Mouse (Mus musculus) lung, embryonic 15.5 days (tissue): Measurements from ENCODE around the gene Kcnj10. TPM values are rescaled to one million over a fixed set of nuclear protein-coding genes. Genes with fewer than 3 reads are reported as not detected.

Experiments used
- ATAC-seq: fragments of 200-750 bp; cut with Nextera tagmentation; 2 replicates; pipeline ENCODE4 v1.8.0; 2017; ENCODE audit warnings: moderate number of reproducible peaks, borderline replicate concordance; ENCODE audit not compliant: low FRiP score, low TSS enrichment; ENCODE audit errors: extremely low read depth
- H3K27ac ChIP-seq: fragments of 300-500 bp; sonication (generic); 2 replicates; pipeline ENCODE4 v1.5.1; 2015; ENCODE audit warnings: moderate library complexity, mild to moderate bottlenecking, inconsistent platforms
- H3K27me3 ChIP-seq: fragments of 300-500 bp; sonication (generic); 2 replicates; pipeline ENCODE4 v1.6.1; 2015; ENCODE audit warnings: inconsistent platforms
- H3K36me3 ChIP-seq: fragments of 300-500 bp; sonication (generic); 2 replicates; pipeline ENCODE4 v1.6.1; 2015; ENCODE audit warnings: inconsistent platforms
- H3K4me1 ChIP-seq: fragments of 300-500 bp; sonication (generic); 2 replicates; pipeline ENCODE4 v1.6.1; 2015; ENCODE audit warnings: inconsistent platforms
- H3K4me2 ChIP-seq: fragments of 300-500 bp; sonication (generic); 2 replicates; pipeline ENCODE4 v1.6.1; 2015; ENCODE audit warnings: inconsistent platforms, mild to moderate bottlenecking, moderate library complexity
- H3K4me3 ChIP-seq: fragments of 300-500 bp; sonication (generic); 2 replicates; pipeline ENCODE4 v1.5.1; 2015; ENCODE audit warnings: mild to moderate bottlenecking, inconsistent platforms
- H3K9ac ChIP-seq: fragments of 300-500 bp; sonication (generic); 2 replicates; pipeline ENCODE4 v1.6.1; 2015; ENCODE audit warnings: inconsistent platforms
- H3K9me3 ChIP-seq: fragments of 300-500 bp; sonication (generic); 2 replicates; pipeline ENCODE4 v1.6.1; 2016; ENCODE audit warnings: inconsistent platforms
- WGBS: fragments of 180-500 bp; shearing (Covaris S2); methylation state at CpG from one replicate; pipeline ENCODE4 v1.1.7; 2015; 5-methylcytosine and 5-hydroxymethylcytosine counted together
- polyA plus RNA-seq: library from polyadenylated mRNA; unstranded; fragments of >200 nt; fragmentation: Nextera tagmentation; extraction: Ambion mirVana; gene quantifications from 2 replicates; pipeline ENCODE4 v1.2.1, GENCODE M21; 2015

Kcnj10 gene
- polyA plus RNA-seq, 1 experiment from 2014 or later, result 0.21 TPM

GRCm38 (mm10) chr1:172304443-172304842 is 36.6 kb upstream of the Kcnj10 start:
- ATAC-seq, result no peak
- no peak overlapping the region for H3K9ac ChIP-seq
- no peaks in the 10 kb centered on the region for H3K9me3 ChIP-seq
- peaks cover 20% of the 10 kb centered on the region for H3K4me1 ChIP-seq
- no peak overlapping the region for H3K27ac ChIP-seq
- 63% methylated on average over 6 of the region's 6 CpGs for WGBS
- no peaks in the 10 kb centered on the region for H3K36me3 ChIP-seq
- H3K4me2 ChIP-seq, result no peak overlapping the region
- H3K27me3 ChIP-seq, result no peaks in the 10 kb centered on the region
- H3K4me3 ChIP-seq, result no peak overlapping the region

GRCm38 (mm10) chr1:172305153-172305552 is 35.9 kb upstream of the Kcnj10 start:
- H3K4me3 ChIP-seq, result no peak overlapping the region
- no peaks in the 10 kb centered on the region for H3K9me3 ChIP-seq
- no peaks in the 10 kb centered on the region for H3K27me3 ChIP-seq
- no peak overlapping the region for H3K9ac ChIP-seq
- H3K36me3 ChIP-seq, result no peaks in the 10 kb centered on the region
- 86% methylated on average over 2 of the region's 2 CpGs for WGBS
- no peak for ATAC-seq
- H3K4me2 ChIP-seq, result no peak overlapping the region
- peaks cover 27% of the 10 kb centered on the region for H3K4me1 ChIP-seq
- H3K27ac ChIP-seq, result no peak overlapping the region

DNA sequence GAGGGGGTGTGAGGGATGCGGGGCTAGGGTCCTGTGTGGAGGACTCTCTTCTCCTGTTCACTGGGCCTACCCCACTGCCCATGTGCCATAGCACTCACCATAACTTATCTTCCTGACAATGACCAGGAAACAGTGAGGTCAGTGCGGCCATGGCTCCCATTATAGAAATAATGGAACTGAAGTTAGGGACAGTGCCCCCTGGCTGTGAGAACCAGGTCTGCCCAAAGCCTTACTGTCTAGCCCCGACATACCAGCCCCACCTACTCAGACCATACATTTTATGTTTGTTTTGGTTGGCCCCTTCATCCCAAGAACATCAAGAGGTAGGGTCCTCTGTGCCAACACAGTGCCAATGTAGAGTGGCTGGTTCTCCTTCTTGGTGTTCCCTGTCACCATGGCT is 35.4 kb upstream of the Kcnj10 start:
- Histone ChIP-seq H3K27ac (no peak overlapping the region), H3K4me2 (no peak overlapping the region), H3K27me3 (no peaks in the 10 kb centered on the region), H3K9ac (no peak overlapping the region), H3K4me3 (no peak overlapping the region), H3K36me3 (no peaks in the 10 kb centered on the region), H3K4me1 (peaks cover 32% of the 10 kb centered on the region), H3K9me3 (no peaks in the 10 kb centered on the region)
- no peak for ATAC-seq
- WGBS, result 74% methylated on average over 3 of the region's 3 CpGs

GRCm38 (mm10) chr1:172306196-172306595 is 34.8 kb upstream of the Kcnj10 start:
- H3K4me1 ChIP-seq, result peaks cover 37% of the 10 kb centered on the region
- 57% methylated on average over 4 of the region's 4 CpGs for WGBS
- H3K9me3 ChIP-seq, result no peaks in the 10 kb centered on the region
- H3K9ac ChIP-seq, result no peak overlapping the region
- no peak overlapping the region for H3K4me2 ChIP-seq
- no peak overlapping the region for H3K4me3 ChIP-seq
- no peaks in the 10 kb centered on the region for H3K27me3 ChIP-seq
- no peak overlapping the region for H3K27ac ChIP-seq
- no peaks in the 10 kb centered on the region for H3K36me3 ChIP-seq
- ATAC-seq, result no peak

DNA sequence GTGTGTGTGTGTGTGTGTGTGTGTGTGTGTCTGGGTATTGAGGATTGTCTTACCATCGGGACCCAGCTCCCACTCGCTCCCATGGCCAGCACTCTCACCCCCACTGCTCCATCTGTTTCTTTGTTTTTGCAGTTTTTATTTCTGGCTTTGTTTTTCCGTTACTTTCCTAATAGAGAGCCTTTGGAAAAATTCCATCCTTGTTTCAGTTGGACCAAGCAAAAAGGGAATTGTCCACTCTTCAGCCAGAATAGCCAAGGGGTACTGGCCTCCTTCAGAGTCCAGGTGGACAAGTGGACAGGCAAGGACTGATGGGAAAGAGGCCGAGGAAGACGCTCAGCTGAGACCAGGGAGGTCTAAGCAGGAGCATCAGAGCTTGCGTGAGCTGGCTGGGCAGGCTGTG is 34.1 kb upstream of the Kcnj10 start:
- Histone ChIP-seq H3K4me3 (no peak overlapping the region), H3K27me3 (no peaks in the 10 kb centered on the region), H3K4me2 (no peak overlapping the region), H3K9me3 (no peaks in the 10 kb centered on the region), H3K9ac (no peak overlapping the region), H3K4me1 (peaks cover 39% of the 10 kb centered on the region), H3K36me3 (no peaks in the 10 kb centered on the region), H3K27ac (peak overlapping the region; percentile 80; the same call in 1 of the 2 replicates)
- 63% methylated on average over 6 of the region's 6 CpGs for WGBS
- no peak for ATAC-seq

DNA sequence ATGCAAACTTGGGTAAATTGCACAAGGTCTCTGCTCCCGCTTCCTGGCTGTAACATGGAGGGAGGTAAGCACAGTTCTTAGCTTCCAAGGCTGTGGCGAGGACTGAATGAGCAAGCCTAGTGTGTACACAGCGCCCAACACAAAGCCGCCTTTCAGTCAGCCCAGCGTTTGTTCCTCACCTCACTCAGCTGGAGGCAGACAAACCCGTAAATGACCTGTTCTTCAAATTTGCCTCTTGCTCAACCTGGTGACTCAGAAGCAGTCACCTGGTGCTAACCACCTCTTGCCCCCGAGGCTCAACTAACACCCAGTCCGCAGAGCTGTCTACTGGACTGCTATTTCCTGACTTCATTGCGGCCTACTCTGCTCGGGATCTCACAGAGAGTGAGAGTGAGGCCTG is 33.1 kb upstream of the Kcnj10 start:
- 48% methylated on average over 10 of the region's 10 CpGs for WGBS
- peak overlapping the region; percentile 80 for H3K27ac ChIP-seq

GRCm38 (mm10) chr1:172308409-172308808 is 32.6 kb upstream of the Kcnj10 start:
- Histone ChIP-seq H3K4me1 (peaks cover 42% of the 10 kb centered on the region), H3K9me3 (no peaks in the 10 kb centered on the region), H3K27me3 (no peaks in the 10 kb centered on the region), H3K9ac (no peak overlapping the region), H3K36me3 (no peaks in the 10 kb centered on the region), H3K4me3 (no peak overlapping the region), H3K27ac (peak overlapping the region; percentile 80), H3K4me2 (no peak overlapping the region)
- no peak for ATAC-seq
- WGBS, result 83% methylated on average over 1 of the region's 1 CpGs

More for the DNA sequence above, 33.1 kb upstream of the Kcnj10 start:
- Histone ChIP-seq H3K4me2 (no peak overlapping the region), H3K27me3 (no peaks in the 10 kb centered on the region), H3K9me3 (no peaks in the 10 kb centered on the region), H3K9ac (no peak overlapping the region), H3K36me3 (no peaks in the 10 kb centered on the region), H3K4me3 (no peak overlapping the region), H3K4me1 (peaks cover 41% of the 10 kb centered on the region)
- ATAC-seq, result no peak

DNA sequence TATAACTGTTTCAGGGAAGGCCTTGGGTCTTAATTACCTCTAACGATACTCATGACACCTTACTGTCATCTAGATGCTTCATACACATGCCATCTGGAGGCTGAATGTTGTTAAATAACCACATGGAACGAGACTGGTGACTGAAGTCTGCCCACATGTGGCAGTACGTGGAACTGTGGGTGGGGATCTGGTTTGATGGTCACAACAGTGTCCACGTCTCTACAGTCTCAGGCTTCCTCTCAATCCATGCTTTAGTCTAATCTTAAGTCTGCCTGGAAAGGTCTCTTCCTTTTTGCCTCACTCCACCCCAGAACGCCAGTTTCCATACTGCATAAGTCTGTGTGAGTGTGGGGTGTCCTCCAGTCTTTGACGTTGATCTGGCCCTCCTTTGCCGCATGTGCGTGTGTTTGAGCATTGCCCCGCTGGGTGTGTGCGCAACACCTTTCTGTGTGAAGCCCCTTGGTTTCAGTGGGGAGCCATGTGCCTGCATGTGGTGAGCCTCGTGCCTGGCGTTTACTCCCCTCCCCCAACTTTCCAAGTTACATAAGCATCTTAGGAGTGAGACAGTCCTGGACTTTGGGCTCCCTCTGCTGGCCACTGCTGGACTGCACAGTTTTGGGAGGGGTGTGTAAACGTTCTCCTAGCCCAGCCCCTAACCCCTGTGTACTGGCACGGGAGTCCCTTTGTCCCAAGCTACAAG is 31.2 kb upstream of the Kcnj10 start:
- H3K36me3 ChIP-seq, result no peaks in the 10 kb centered on the region
- H3K4me2 ChIP-seq, result peak overlapping the region; percentile 84
- peak overlapping the region; percentile 35 for H3K4me3 ChIP-seq
- H3K9me3 ChIP-seq, result no peaks in the 10 kb centered on the region
- WGBS, result 2% methylated on average over 14 of the region's 14 CpGs
- ATAC-seq, result peak; percentile 69
- H3K27ac ChIP-seq, result peak overlapping the region; percentile 94
- peaks cover 42% of the 10 kb centered on the region for H3K4me1 ChIP-seq
- peak overlapping the region; percentile 55 for H3K9ac ChIP-seq
- H3K27me3 ChIP-seq, result no peaks in the 10 kb centered on the region

DNA sequence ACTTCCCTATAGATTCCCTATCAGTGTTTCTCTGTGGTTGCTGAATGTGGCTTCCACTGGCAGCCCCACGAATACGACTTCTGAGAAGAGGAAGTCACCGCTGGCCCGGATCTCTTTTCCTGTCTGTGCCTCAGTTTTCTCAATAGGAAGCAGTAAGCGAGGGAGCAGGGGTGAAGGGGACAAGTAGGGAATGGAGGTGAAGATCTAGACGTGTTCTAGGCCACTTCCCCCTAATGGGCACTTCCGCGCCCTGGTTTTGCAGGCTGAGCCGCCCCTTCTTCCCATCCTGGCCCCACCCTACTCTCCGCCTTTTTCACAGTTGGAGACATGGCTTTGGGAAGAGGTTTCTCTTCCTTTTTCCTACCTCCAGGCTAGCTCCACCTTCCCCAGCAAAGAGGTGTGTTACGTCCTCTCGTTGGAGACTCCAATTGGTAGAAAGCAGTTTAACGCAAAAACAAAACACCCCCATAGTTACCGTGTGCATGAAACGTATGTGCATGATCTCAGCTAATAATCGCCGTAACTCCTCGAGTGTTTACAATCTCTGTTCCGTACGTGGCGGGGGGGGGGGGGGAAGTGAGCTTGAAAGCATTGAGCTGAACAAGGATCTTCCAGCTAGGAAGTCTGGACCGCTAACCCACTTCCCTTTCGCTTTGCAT is 29.6 kb upstream of the Kcnj10 start:
- WGBS, result 4% methylated on average over 22 of the region's 23 CpGs
- peak; percentile 15; the same call in 1 of the 2 replicates for ATAC-seq
- H3K4me3 ChIP-seq, result peak overlapping the region; percentile 63
- no peaks in the 10 kb centered on the region for H3K27me3 ChIP-seq
- peak overlapping the region; percentile 94 for H3K27ac ChIP-seq
- peaks cover 42% of the 10 kb centered on the region for H3K4me1 ChIP-seq
- H3K9ac ChIP-seq, result peak overlapping the region; percentile 65
- no peaks in the 10 kb centered on the region for H3K36me3 ChIP-seq
- peak overlapping the region; percentile 95 for H3K4me2 ChIP-seq
- no peaks in the 10 kb centered on the region for H3K9me3 ChIP-seq

GRCm38 (mm10) chr1:172311921-172312767 is 28.9 kb upstream of the Kcnj10 start:
- Histone ChIP-seq H3K4me3 (peak overlapping the region; percentile 63), H3K27me3 (no peaks in the 10 kb centered on the region), H3K27ac (peak overlapping the region; percentile 94), H3K9me3 (no peaks in the 10 kb centered on the region), H3K36me3 (no peaks in the 10 kb centered on the region), H3K4me1 (peaks cover 40% of the 10 kb centered on the region), H3K9ac (peak overlapping the region; percentile 65), H3K4me2 (peak overlapping the region; percentile 95)
- under 1% methylated on average over 34 of the region's 55 CpGs for WGBS
- ATAC-seq, result peak; percentile 86

GRCm38 (mm10) chr1:172312768-172313561 is 28.0 kb upstream of the Kcnj10 start:
- H3K9me3 ChIP-seq, result no peaks in the 10 kb centered on the region
- no peaks in the 10 kb centered on the region for H3K27me3 ChIP-seq
- H3K4me3 ChIP-seq, result peak overlapping the region; percentile 63
- no peak overlapping the region for H3K27ac ChIP-seq
- H3K4me2 ChIP-seq, result peak overlapping the region; percentile 95
- peak; percentile 6; the same call in 1 of the 2 replicates for ATAC-seq
- H3K9ac ChIP-seq, result peak overlapping the region; percentile 65
- WGBS, result 11% methylated on average over 16 of the region's 16 CpGs
- 0 out of 2 replicates have a peak, but pooled peaks cover under 1% of the 10 kb centered on the region for H3K36me3 ChIP-seq
- H3K4me1 ChIP-seq, result peaks cover 38% of the 10 kb centered on the region
